Mouse (Mus musculus) heart, postnatal 10 days (tissue): ENCODE data around the gene Elovl7. TPM values are rescaled to one million over a fixed set of nuclear protein-coding genes. Genes with fewer than 3 reads are reported as not detected.

Experiments
- DNase-seq, 2 experiments: peaks; one replicate each; pipeline ENCODE4 v3.0.0; 2021
- intact Hi-C: fragments of 180-260 bp; cut with DNase I; formaldehyde crosslinking; loops from one replicate; pipeline ENCODE4 v1.15.1; 2025
- total RNA-seq, 2 experiments: library from RNA; stranded (reverse); gene quantifications; 2 replicates each; pipeline ENCODE4 v1.2.3; 2021

The Elovl7 gene
- total RNA-seq, 2 experiments from 2014 or later: 0.41 to 0.50 TPM

GRCm38 (mm10) chr13:108240012-108240411 is 25.8 kb downstream of the Elovl7 start:
- DNase-seq: no peak

GRCm38 (mm10) chr13:108241715-108242114 is 27.5 kb downstream of the Elovl7 start:
- DNase-seq: no peak
- intact Hi-C loops: no loop called here

More at GRCm38 (mm10) chr13:108240012-108240411, 25.8 kb downstream of the Elovl7 start:
- intact Hi-C loops: no loop called here

GRCm38 (mm10) chr13:108245086-108245697 is 31.0 kb downstream of the Elovl7 start:
- peak; percentile 7 to 22 for DNase-seq
- intact Hi-C loops: no loop called here

- intact Hi-C loops: no loop called here
- DNase-seq: no peak
These were observed 36.9 kb downstream of the Elovl7 start for GRCm38 (mm10) chr13:108251106-108251505.

GRCm38 (mm10) chr13:108253977-108254376 is 39.8 kb downstream of the Elovl7 start:
- DNase-seq: no peak
- intact Hi-C loops: no loop called here

GRCm38 (mm10) chr13:108263042-108263441 is 48.8 kb downstream of the Elovl7 start:
- DNase-seq: no peak
- intact Hi-C loops: no loop called here

- DNase-seq: no peak
- intact Hi-C loops: no loop called here
These were observed 51.2 kb downstream of the Elovl7 start for GRCm38 (mm10) chr13:108265394-108265793.

- no peak for DNase-seq
- intact Hi-C loops: no loop called here
These were observed 53.8 kb downstream of the Elovl7 start for GRCm38 (mm10) chr13:108267841-108268634.

- no peak for DNase-seq
- intact Hi-C loops: no loop called here
These were observed 57.4 kb downstream of the Elovl7 start for GRCm38 (mm10) chr13:108271458-108272148.

- intact Hi-C loops: no loop called here
- no peak for DNase-seq
These were observed 58.1 kb downstream of the Elovl7 start for GRCm38 (mm10) chr13:108272332-108272731.

- intact Hi-C loops: no loop called here
- no peak for DNase-seq
These were observed 58.8 kb downstream of the Elovl7 start for GRCm38 (mm10) chr13:108273034-108273433.

GRCm38 (mm10) chr13:108273456-108273855 is 59.3 kb downstream of the Elovl7 start:
- intact Hi-C loops: no loop called here

GRCm38 (mm10) chr13:108276561-108276960 is 62.4 kb downstream of the Elovl7 start:
- intact Hi-C loops: no loop called here

More at GRCm38 (mm10) chr13:108273456-108273855, 59.3 kb downstream of the Elovl7 start:
- DNase-seq: no peak

GRCm38 (mm10) chr13:108277320-108277719 is 63.1 kb downstream of the Elovl7 start:
- intact Hi-C loops: no loop called here

More at GRCm38 (mm10) chr13:108276561-108276960, 62.4 kb downstream of the Elovl7 start:
- DNase-seq: no peak

GRCm38 (mm10) chr13:108278592-108278991 is 64.4 kb downstream of the Elovl7 start:
- DNase-seq: no peak
- intact Hi-C loops: no loop called here

More at GRCm38 (mm10) chr13:108277320-108277719, 63.1 kb downstream of the Elovl7 start:
- DNase-seq: no peak

GRCm38 (mm10) chr13:108284312-108284711 is 70.1 kb downstream of the Elovl7 start:
- DNase-seq: no peak
- intact Hi-C loops: no loop called here

- DNase-seq: no peak
- intact Hi-C loops: no loop called here
These were observed 73.7 kb downstream of the Elovl7 start for GRCm38 (mm10) chr13:108287953-108288352.

- no peak for DNase-seq
- intact Hi-C loops: no loop called here
These were observed 75.2 kb downstream of the Elovl7 start for GRCm38 (mm10) chr13:108289436-108289835.

GRCm38 (mm10) chr13:108290314-108290713 is 76.1 kb downstream of the Elovl7 start:
- intact Hi-C loops: no loop called here
- DNase-seq: no peak

- DNase-seq: peak; percentile 60 to 64
- intact Hi-C loops: no loop called here
These were observed 83.3 kb downstream of the Elovl7 start for GRCm38 (mm10) chr13:108297350-108298093.

GRCm38 (mm10) chr13:108298241-108298640 is 84.0 kb downstream of the Elovl7 start:
- no peak for DNase-seq
- intact Hi-C loops: no loop called here
